Mouse (Mus musculus): ENCODE data around the gene Duox1. TPM values are rescaled to one million over a fixed set of nuclear protein-coding genes. Genes with fewer than 3 reads are reported as not detected.
A peak's percentile ranks its signal among the peaks of the same experiment; 100 is the strongest.

Duox1 gene
- total and polyA plus RNA-seq, 3 experiments: not detected

GRCm38 (mm10) chr2:122374012-122374411 is 58.5 kb downstream of the Duox1 start:
- Histone ChIP-seq H3K27me3 (ENCODE audit: insufficient read depth, low read length) (peaks cover 12% of the 10 kb centered on the region), H3K36me3 (replicated peaks) (no peaks in the 10 kb centered on the region), H3K4me1 (ENCODE audit: insufficient read depth, low read depth, low read length) (peaks cover 39% of the 10 kb centered on the region), H3K9me3 (replicated peaks) (no peaks in the 10 kb centered on the region), H3K4me3 (ENCODE audit: low read depth, low read length) (no peak overlapping the region)
- no peak for TF ChIP-seq CTCF (IDR thresholded peaks at IDR 0.05; ENCODE audit: low read depth, low read length)
- TF ChIP-seq GATA1 (IDR thresholded peaks at IDR 0.05; ENCODE audit: borderline replicate concordance, low read length): no peak
- TF ChIP-seq POLR2AphosphoS5 (IDR thresholded peaks at IDR 0.05; ENCODE audit: insufficient replicate concordance, low read depth, low read length): no peak
- no peak for TF ChIP-seq TAL1 (conservative IDR thresholded peaks at IDR 0.05; ENCODE audit: low read depth, low read length)
- no peak for TF ChIP-seq GATA2 (IDR thresholded peaks at IDR 0.05; ENCODE audit: borderline replicate concordance, low read depth, low read length)
- no peak for DNase-seq (ENCODE audit: low spot score)
- ATAC-seq (ENCODE audit: extremely low read depth, insufficient number of reproducible peaks, low FRiP score, poor library complexity, severe bottlenecking): no peak

DNA sequence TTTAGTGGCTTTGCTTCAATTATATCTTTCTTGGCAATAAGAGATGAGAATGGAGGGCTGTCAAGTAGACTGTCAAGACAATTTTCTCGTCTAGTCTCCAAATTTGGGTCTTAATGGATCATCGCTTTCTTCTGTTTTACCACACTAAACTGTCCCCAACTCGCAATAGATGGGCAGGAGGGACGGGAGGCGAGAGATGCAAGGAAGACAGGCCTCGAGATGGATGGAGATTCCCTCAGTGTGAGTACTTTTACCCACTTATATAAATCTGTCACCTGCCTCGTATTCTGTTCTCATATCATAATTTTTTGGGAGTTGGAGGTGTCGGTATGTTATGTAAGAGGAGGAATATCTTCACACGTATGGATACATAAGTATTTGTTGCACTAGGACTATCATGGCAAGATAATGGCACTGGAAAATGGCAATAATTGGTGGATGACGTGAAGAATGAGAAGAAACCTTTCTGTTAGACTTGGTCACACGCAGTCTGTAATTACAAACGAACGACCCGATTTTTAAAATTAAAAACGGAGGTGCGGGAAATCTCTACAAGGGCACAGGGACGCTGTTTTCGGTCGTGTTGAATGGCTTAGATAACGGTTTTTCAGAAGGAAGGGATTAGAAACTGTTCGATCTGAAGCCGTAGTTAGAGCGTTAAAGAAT is 59.3 kb downstream of the Duox1 start:
- Histone ChIP-seq H3K27me3 (ENCODE audit: insufficient read depth, low read length) (peaks cover 9% of the 10 kb centered on the region), H3K36me3 (replicated peaks) (no peaks in the 10 kb centered on the region), H3K9me3 (replicated peaks) (no peaks in the 10 kb centered on the region), H3K4me3 (ENCODE audit: low read depth, low read length) (no peak overlapping the region; the same call in 1 of the 2 replicates), H3K4me1 (ENCODE audit: insufficient read depth, low read depth, low read length) (peaks cover 36% of the 10 kb centered on the region)
- no peak for ATAC-seq (ENCODE audit: extremely low read depth, insufficient number of reproducible peaks, low FRiP score, poor library complexity, severe bottlenecking)
- DNase-seq (ENCODE audit: low spot score): no peak
- TF ChIP-seq GATA1 (IDR thresholded peaks at IDR 0.05; ENCODE audit: borderline replicate concordance, low read length): no peak
- TF ChIP-seq TAL1 (conservative IDR thresholded peaks at IDR 0.05; ENCODE audit: low read depth, low read length): no peak
- TF ChIP-seq CTCF (IDR thresholded peaks at IDR 0.05; ENCODE audit: low read depth, low read length): no peak
- no peak for TF ChIP-seq GATA2 (IDR thresholded peaks at IDR 0.05; ENCODE audit: borderline replicate concordance, low read depth, low read length)
- no peak for TF ChIP-seq POLR2AphosphoS5 (IDR thresholded peaks at IDR 0.05; ENCODE audit: insufficient replicate concordance, low read depth, low read length)

DNA sequence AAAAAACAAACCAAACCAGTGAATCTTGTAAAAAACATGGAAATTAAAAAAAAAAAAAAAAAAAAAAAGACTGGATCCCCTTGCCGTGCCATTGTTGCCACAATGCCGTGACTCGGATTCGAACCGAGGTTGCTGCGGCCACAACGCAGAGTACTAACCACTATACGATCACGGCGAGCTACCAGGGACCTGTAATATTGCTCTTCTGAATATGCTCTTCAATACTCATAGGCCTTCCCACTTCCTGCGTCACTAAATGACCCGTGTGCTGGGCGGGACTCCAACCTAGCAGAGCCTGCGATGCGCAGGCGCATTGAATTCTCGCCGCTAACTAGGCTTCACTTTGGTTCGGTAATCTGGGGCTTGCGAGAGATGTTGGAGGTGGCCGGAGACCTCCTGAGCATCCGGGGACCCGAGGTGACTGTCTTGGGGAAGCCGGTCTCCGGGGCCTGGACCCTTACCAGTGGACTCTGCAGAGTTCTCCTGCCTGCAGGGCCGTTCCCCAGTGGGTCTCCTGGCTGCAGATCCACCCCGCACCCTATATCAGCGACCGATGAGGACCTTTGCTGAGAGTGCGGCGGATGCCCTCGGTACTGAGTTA is 60.0 kb downstream of the Duox1 start:
- peaks cover 31% of the 10 kb centered on the region for H3K4me1 ChIP-seq (ENCODE audit: insufficient read depth, low read depth, low read length)
- peak overlapping the region; percentile 74 for H3K4me3 ChIP-seq (ENCODE audit: low read depth, low read length)
- H3K36me3 ChIP-seq (replicated peaks): no peaks in the 10 kb centered on the region
- peaks cover 4% of the 10 kb centered on the region for H3K27me3 ChIP-seq (ENCODE audit: insufficient read depth, low read length)
- DNase-seq (ENCODE audit: low spot score) (peak; percentile 77), ATAC-seq (ENCODE audit: extremely low read depth, insufficient number of reproducible peaks, low FRiP score, poor library complexity, severe bottlenecking) (peak; percentile 71)
- TF ChIP-seq GATA2 (IDR thresholded peaks at IDR 0.05; ENCODE audit: borderline replicate concordance, low read depth, low read length) (no peak), POLR2AphosphoS5 (IDR thresholded peaks at IDR 0.05; ENCODE audit: insufficient replicate concordance, low read depth, low read length) (no peak), TAL1 (conservative IDR thresholded peaks at IDR 0.05; ENCODE audit: low read depth, low read length) (no peak), CTCF (IDR thresholded peaks at IDR 0.05; ENCODE audit: low read depth, low read length) (no peak), GATA1 (IDR thresholded peaks at IDR 0.05; ENCODE audit: borderline replicate concordance, low read length) (no peak)
- H3K9me3 ChIP-seq (replicated peaks): no peaks in the 10 kb centered on the region

GRCm38 (mm10) chr2:122376041-122376561 is 60.6 kb downstream of the Duox1 start:
- TF ChIP-seq GATA2 (IDR thresholded peaks at IDR 0.05; ENCODE audit: borderline replicate concordance, low read depth, low read length) (no peak), TAL1 (conservative IDR thresholded peaks at IDR 0.05; ENCODE audit: low read depth, low read length) (no peak), GATA1 (IDR thresholded peaks at IDR 0.05; ENCODE audit: borderline replicate concordance, low read length) (no peak), CTCF (IDR thresholded peaks at IDR 0.05; ENCODE audit: low read depth, low read length) (no peak), POLR2AphosphoS5 (IDR thresholded peaks at IDR 0.05; ENCODE audit: insufficient replicate concordance, low read depth, low read length) (no peak)
- ATAC-seq (ENCODE audit: extremely low read depth, insufficient number of reproducible peaks, low FRiP score, poor library complexity, severe bottlenecking) (no peak), DNase-seq (ENCODE audit: low spot score) (no peak)
- no peaks in the 10 kb centered on the region for H3K9me3 ChIP-seq (replicated peaks)
- H3K36me3 ChIP-seq (replicated peaks): no peaks in the 10 kb centered on the region
- peak overlapping the region; percentile 74 for H3K4me3 ChIP-seq (ENCODE audit: low read depth, low read length)
- H3K4me1 ChIP-seq (ENCODE audit: insufficient read depth, low read depth, low read length): peaks cover 31% of the 10 kb centered on the region
- H3K27me3 ChIP-seq (ENCODE audit: insufficient read depth, low read length): peaks cover 4% of the 10 kb centered on the region

- peak overlapping the region; percentile 71 for H3K4me3 ChIP-seq (ENCODE audit: low read depth, low read length)
- TF ChIP-seq GATA1 (IDR thresholded peaks at IDR 0.05; ENCODE audit: borderline replicate concordance, low read length) (no peak), GATA2 (IDR thresholded peaks at IDR 0.05; ENCODE audit: borderline replicate concordance, low read depth, low read length) (no peak), POLR2AphosphoS5 (IDR thresholded peaks at IDR 0.05; ENCODE audit: insufficient replicate concordance, low read depth, low read length) (no peak), CTCF (IDR thresholded peaks at IDR 0.05; ENCODE audit: low read depth, low read length) (no peak), TAL1 (conservative IDR thresholded peaks at IDR 0.05; ENCODE audit: low read depth, low read length) (no peak)
- DNase-seq (ENCODE audit: low spot score) (peak; percentile 77), ATAC-seq (ENCODE audit: extremely low read depth, insufficient number of reproducible peaks, low FRiP score, poor library complexity, severe bottlenecking) (peak; percentile 60)
- H3K4me1 ChIP-seq (ENCODE audit: insufficient read depth, low read depth, low read length): peaks cover 31% of the 10 kb centered on the region
- no peaks in the 10 kb centered on the region for H3K9me3 ChIP-seq (replicated peaks)
- peaks cover 4% of the 10 kb centered on the region for H3K27me3 ChIP-seq (ENCODE audit: insufficient read depth, low read length)
- no peaks in the 10 kb centered on the region for H3K36me3 ChIP-seq (replicated peaks)
Observed at GRCm38 (mm10) chr2:122377215-122377674, 61.8 kb downstream of the Duox1 start.

DNA sequence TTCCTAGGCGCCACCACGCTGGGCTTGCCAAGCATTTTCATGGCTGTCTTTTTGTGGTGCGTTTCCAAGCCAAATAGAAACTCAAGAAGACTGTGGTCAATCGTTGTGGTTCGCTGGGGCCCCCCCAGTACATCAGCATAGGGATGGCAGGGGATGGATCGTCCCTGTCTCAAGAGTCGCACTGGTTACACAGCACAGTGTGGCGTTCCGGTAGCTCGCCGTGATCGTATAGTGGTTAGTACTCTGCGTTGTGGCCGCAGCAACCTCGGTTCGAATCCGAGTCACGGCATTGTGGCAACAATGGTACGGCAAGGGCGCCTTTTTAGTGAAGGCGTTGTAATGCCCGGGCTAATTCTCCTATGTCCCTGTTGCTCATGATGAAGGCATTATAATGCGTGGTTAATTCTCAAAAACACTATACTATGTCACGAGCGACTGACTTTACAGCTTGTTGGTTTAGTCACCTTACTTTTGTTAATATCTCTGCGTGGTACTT is 62.3 kb downstream of the Duox1 start:
- Histone ChIP-seq H3K36me3 (replicated peaks) (no peaks in the 10 kb centered on the region), H3K27me3 (ENCODE audit: insufficient read depth, low read length) (peaks cover 4% of the 10 kb centered on the region), H3K4me3 (ENCODE audit: low read depth, low read length) (peak overlapping the region; percentile 71), H3K9me3 (replicated peaks) (no peaks in the 10 kb centered on the region), H3K4me1 (ENCODE audit: insufficient read depth, low read depth, low read length) (peaks cover 31% of the 10 kb centered on the region)
- DNase-seq (ENCODE audit: low spot score): peak; percentile 41
- no peak for TF ChIP-seq GATA1 (IDR thresholded peaks at IDR 0.05; ENCODE audit: borderline replicate concordance, low read length)
- no peak for TF ChIP-seq CTCF (IDR thresholded peaks at IDR 0.05; ENCODE audit: low read depth, low read length)
- no peak for TF ChIP-seq POLR2AphosphoS5 (IDR thresholded peaks at IDR 0.05; ENCODE audit: insufficient replicate concordance, low read depth, low read length)
- no peak for TF ChIP-seq GATA2 (IDR thresholded peaks at IDR 0.05; ENCODE audit: borderline replicate concordance, low read depth, low read length)
- peak; percentile 38 for ATAC-seq (ENCODE audit: extremely low read depth, insufficient number of reproducible peaks, low FRiP score, poor library complexity, severe bottlenecking)

Measured in G1E (cell line).